Mouse (Mus musculus) heart, embryonic 10.5 days (tissue): ENCODE results near the gene Ccdc34. TPM values are rescaled to one million over a fixed set of nuclear protein-coding genes. Genes with fewer than 3 reads are reported as not detected.

ENCODE experiments used
- DNase-seq: peaks from one replicate; pipeline ENCODE4 v3.0.0-alpha.2; 2017; ENCODE audit warnings: low spot score
- H3K27ac ChIP-seq: fragments of 300-500 bp; sonication (generic); 2 replicates; pipeline ENCODE4 v1.5.1; 2016; ENCODE audit warnings: mild to moderate bottlenecking
- H3K27me3 ChIP-seq: fragments of 300-500 bp; sonication (generic); 2 replicates; pipeline ENCODE4 v1.6.1; 2016; ENCODE audit warnings: mild to moderate bottlenecking; ENCODE audit not compliant: poor library complexity, insufficient read depth, severe bottlenecking
- H3K36me3 ChIP-seq: fragments of 300-500 bp; sonication (generic); 2 replicates; pipeline ENCODE4 v1.6.1; 2016; ENCODE audit warnings: mild to moderate bottlenecking, moderate library complexity
- H3K4me1 ChIP-seq: fragments of 300-500 bp; sonication (generic); 2 replicates; pipeline ENCODE4 v1.6.1; 2016; ENCODE audit warnings: mild to moderate bottlenecking
- H3K4me3 ChIP-seq: fragments of 300-500 bp; sonication (generic); 2 replicates; pipeline ENCODE4 v1.5.1; 2016; ENCODE audit warnings: mild to moderate bottlenecking, moderate library complexity
- H3K9me3 ChIP-seq: fragments of 300-500 bp; sonication (generic); 2 replicates; pipeline ENCODE4 v1.6.1; 2016; ENCODE audit warnings: mild to moderate bottlenecking, moderate library complexity
- WGBS: fragments of 180-500 bp; shearing (Covaris S2); methylation state at CpG from one replicate; pipeline ENCODE4 v1.1.7; 2016; 5-methylcytosine and 5-hydroxymethylcytosine counted together
- polyA plus RNA-seq: library from polyadenylated mRNA; unstranded; fragments of >200 nt; fragmentation: Nextera tagmentation; extraction: Ambion mirVana; gene quantifications from 2 replicates; pipeline ENCODE4 v1.2.1, GENCODE M21; 2016

Gene Ccdc34
- polyA plus RNA-seq, 1 experiment from 2014 or later = 29.8 TPM

- Histone ChIP-seq H3K4me1 (peaks cover 70% of the 10 kb centered on the region), H3K27me3 (no peaks in the 10 kb centered on the region), H3K27ac (peak overlapping the region; percentile 69; the same call in 1 of the 2 replicates), H3K36me3 (no peaks in the 10 kb centered on the region), H3K9me3 (no peaks in the 10 kb centered on the region), H3K4me3 (no peak overlapping the region)
- no peak for DNase-seq
- 78% methylated on average over 11 of the region's 11 CpGs for WGBS
These were observed 31.4 kb upstream of the Ccdc34 start for GRCm38 (mm10) chr2:109986036-109986785.

GRCm38 (mm10) chr2:109987946-109988345 lies 29.7 kb upstream of the Ccdc34 start:
- 79% methylated on average over 5 of the region's 5 CpGs for WGBS
- H3K4me1 ChIP-seq = peaks cover 62% of the 10 kb centered on the region
- H3K9me3 ChIP-seq = no peaks in the 10 kb centered on the region
- H3K27me3 ChIP-seq = no peaks in the 10 kb centered on the region
- H3K27ac ChIP-seq = no peak overlapping the region
- H3K4me3 ChIP-seq = no peak overlapping the region
- DNase-seq = no peak
- H3K36me3 ChIP-seq = no peaks in the 10 kb centered on the region

GRCm38 (mm10) chr2:109989196-109989595 lies 28.4 kb upstream of the Ccdc34 start:
- no peak for DNase-seq
- WGBS = 7% methylated on average over 3 of the region's 3 CpGs
- Histone ChIP-seq H3K4me3 (0 out of 2 replicates have a peak overlapping the region, but pooled peaks have one; percentile 3), H3K27ac (peak overlapping the region; percentile 57; the same call in 1 of the 2 replicates), H3K9me3 (no peaks in the 10 kb centered on the region), H3K4me1 (peaks cover 62% of the 10 kb centered on the region), H3K36me3 (no peaks in the 10 kb centered on the region), H3K27me3 (no peaks in the 10 kb centered on the region)

GRCm38 (mm10) chr2:109989679-109990473 lies 27.7 kb upstream of the Ccdc34 start:
- peak overlapping the region; percentile 57; the same call in 1 of the 2 replicates for H3K27ac ChIP-seq

GRCm38 (mm10) chr2:109991754-109992153 lies 25.9 kb upstream of the Ccdc34 start:
- peaks cover 60% of the 10 kb centered on the region for H3K4me1 ChIP-seq
- H3K36me3 ChIP-seq = no peaks in the 10 kb centered on the region
- no peak for DNase-seq
- 96% methylated on average over 1 of the region's 1 CpGs for WGBS
- H3K9me3 ChIP-seq = no peaks in the 10 kb centered on the region
- H3K4me3 ChIP-seq = no peak overlapping the region
- no peaks in the 10 kb centered on the region for H3K27me3 ChIP-seq
- H3K27ac ChIP-seq = no peak overlapping the region

More at GRCm38 (mm10) chr2:109989679-109990473, 27.7 kb upstream of the Ccdc34 start:
- Histone ChIP-seq H3K4me3 (peak overlapping the region; percentile 3; the same call in 1 of the 2 replicates), H3K27me3 (no peaks in the 10 kb centered on the region), H3K36me3 (no peaks in the 10 kb centered on the region), H3K4me1 (peaks cover 62% of the 10 kb centered on the region), H3K9me3 (no peaks in the 10 kb centered on the region)
- no peak for DNase-seq
- 51% methylated on average over 8 of the region's 8 CpGs for WGBS

GRCm38 (mm10) chr2:109992448-109993073 lies 25.1 kb upstream of the Ccdc34 start:
- no peak for DNase-seq
- H3K9me3 ChIP-seq = no peaks in the 10 kb centered on the region
- H3K4me1 ChIP-seq = peaks cover 52% of the 10 kb centered on the region
- H3K27me3 ChIP-seq = no peaks in the 10 kb centered on the region
- no peaks in the 10 kb centered on the region for H3K36me3 ChIP-seq
- 61% methylated on average over 11 of the region's 11 CpGs for WGBS
- no peak overlapping the region for H3K4me3 ChIP-seq
- H3K27ac ChIP-seq = no peak overlapping the region

- Histone ChIP-seq H3K4me1 (peaks cover 44% of the 10 kb centered on the region), H3K27me3 (no peaks in the 10 kb centered on the region), H3K9me3 (no peaks in the 10 kb centered on the region), H3K27ac (no peak overlapping the region), H3K36me3 (no peaks in the 10 kb centered on the region), H3K4me3 (no peak overlapping the region)
- DNase-seq = no peak
These were observed 24.2 kb upstream of the Ccdc34 start for GRCm38 (mm10) chr2:109993404-109993803.

- Histone ChIP-seq H3K4me3 (no peak overlapping the region), H3K27me3 (no peaks in the 10 kb centered on the region), H3K36me3 (peaks cover 5% of the 10 kb centered on the region; the same call in 1 of the 2 replicates), H3K9me3 (no peaks in the 10 kb centered on the region), H3K4me1 (peaks cover 28% of the 10 kb centered on the region), H3K27ac (no peak overlapping the region)
- 10% methylated on average over 2 of the region's 2 CpGs for WGBS
- DNase-seq = no peak
These were observed 22.6 kb upstream of the Ccdc34 start for GRCm38 (mm10) chr2:109995061-109995460.

- no peak overlapping the region for H3K27ac ChIP-seq
- peaks cover 23% of the 10 kb centered on the region for H3K4me1 ChIP-seq
- 31% methylated on average over 12 of the region's 12 CpGs for WGBS
- no peaks in the 10 kb centered on the region for H3K27me3 ChIP-seq
- no peak overlapping the region for H3K4me3 ChIP-seq
- peaks cover 5% of the 10 kb centered on the region; the same call in 1 of the 2 replicates for H3K36me3 ChIP-seq
- no peaks in the 10 kb centered on the region for H3K9me3 ChIP-seq
- no peak for DNase-seq
These were observed 21.2 kb upstream of the Ccdc34 start for GRCm38 (mm10) chr2:109996411-109996810.

GRCm38 (mm10) chr2:110004668-110005067 lies 12.9 kb upstream of the Ccdc34 start:
- Histone ChIP-seq H3K36me3 (peaks cover 39% of the 10 kb centered on the region), H3K4me1 (no peaks in the 10 kb centered on the region), H3K9me3 (no peaks in the 10 kb centered on the region), H3K27ac (no peak overlapping the region), H3K27me3 (no peaks in the 10 kb centered on the region), H3K4me3 (no peak overlapping the region)
- 96% methylated on average over 1 of the region's 1 CpGs for WGBS
- DNase-seq = no peak

- 84% methylated on average over 3 of the region's 3 CpGs for WGBS
These were observed 12.5 kb upstream of the Ccdc34 start for GRCm38 (mm10) chr2:110005164-110005563.

GRCm38 (mm10) chr2:110005596-110006239 lies 11.9 kb upstream of the Ccdc34 start:
- H3K4me1 ChIP-seq = no peaks in the 10 kb centered on the region
- H3K27me3 ChIP-seq = no peaks in the 10 kb centered on the region
- H3K4me3 ChIP-seq = no peak overlapping the region
- WGBS = 57% methylated on average over 3 of the region's 3 CpGs
- no peak overlapping the region for H3K27ac ChIP-seq
- no peak for DNase-seq
- H3K36me3 ChIP-seq = peaks cover 38% of the 10 kb centered on the region
- H3K9me3 ChIP-seq = no peaks in the 10 kb centered on the region

More at GRCm38 (mm10) chr2:110005164-110005563, 12.5 kb upstream of the Ccdc34 start:
- DNase-seq = no peak
- Histone ChIP-seq H3K27me3 (no peaks in the 10 kb centered on the region), H3K27ac (no peak overlapping the region), H3K36me3 (peaks cover 38% of the 10 kb centered on the region), H3K4me1 (no peaks in the 10 kb centered on the region), H3K9me3 (no peaks in the 10 kb centered on the region), H3K4me3 (no peak overlapping the region)
